Mouse (Mus musculus) adrenal gland, adult (tissue): ENCODE measurements around the gene Gm4070.
A peak's percentile ranks its signal among the peaks of the same experiment; 100 is the strongest.
"Not testable (repeated sequence)": the region's sequence is repeated elsewhere in the genome, so short reads cannot be mapped to it uniquely, and the experiment has no call there.

ENCODE experiments used
- DNase-seq, 2 experiments: peaks; one replicate each; pipeline ENCODE4 v3.0.0; 2022 to 2023; ENCODE audit warnings: low spot score in 1 of 2; ENCODE audit not compliant: inconsistent age in 2 of 2

Gene Gm4070

DNA sequence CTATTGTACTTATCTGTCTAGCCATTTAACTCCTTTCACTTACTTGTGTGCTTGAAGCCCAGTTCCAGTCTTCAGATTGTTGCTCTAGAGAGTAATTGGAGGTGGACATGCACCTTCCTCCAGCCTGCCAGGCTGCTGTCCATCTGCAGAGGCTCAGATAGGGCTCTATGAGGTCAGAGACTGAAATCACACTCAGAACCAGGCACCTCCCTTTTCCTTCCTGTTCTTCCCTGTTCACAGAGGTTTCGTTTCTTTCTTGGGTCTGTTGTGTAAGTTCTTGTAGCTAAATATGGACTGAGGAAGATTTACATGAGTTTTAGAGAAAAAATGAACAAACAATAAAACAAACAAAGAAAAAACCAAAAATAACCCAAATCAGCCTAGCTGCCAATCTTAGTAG lies at the start of gene Gm4070:
Gene Gm4070, minus strand, starts transcription at position 156 of the 400 bp plus-strand sequence.
- DNase-seq: peak; percentile 2 to 16

DNA sequence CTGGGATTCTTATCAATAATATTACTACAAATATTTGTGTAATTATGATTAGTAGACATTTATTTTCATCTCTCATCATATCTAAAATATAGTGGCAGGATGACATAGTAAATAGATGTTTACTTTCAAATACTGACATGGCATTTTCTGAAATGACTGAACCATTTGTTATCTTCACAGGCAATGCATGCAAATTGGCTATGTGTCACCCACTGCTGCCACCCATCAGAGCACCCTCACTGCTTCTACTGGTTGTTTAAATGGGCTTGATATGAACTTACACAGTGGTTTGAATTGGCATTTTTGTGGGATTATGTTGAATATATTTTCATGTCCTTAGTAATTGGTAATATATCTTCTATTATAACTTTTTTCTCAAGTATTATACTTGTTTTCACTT lies 773 bp upstream of the Gm4070 start:
- not testable (repeated sequence) for DNase-seq

DNA sequence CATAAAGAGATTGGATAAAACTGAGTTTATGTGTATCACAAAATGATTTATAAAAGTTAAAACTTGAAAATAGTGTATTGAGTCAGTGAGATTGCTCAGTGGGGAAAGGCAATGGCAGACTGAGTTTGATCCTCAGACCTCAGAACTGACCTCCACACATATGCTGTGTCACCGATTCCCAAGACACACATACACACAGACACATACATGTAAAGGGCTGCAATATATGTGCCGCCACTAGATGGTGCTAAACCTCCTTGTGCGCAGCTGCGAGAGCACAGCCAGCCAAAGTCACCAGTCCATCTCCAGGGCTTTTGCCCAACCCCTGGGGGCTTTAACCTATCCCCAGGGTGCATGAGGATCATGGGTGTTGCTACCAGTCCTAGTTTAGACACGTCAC lies 1.4 kb downstream of the Gm4070 start:
- DNase-seq: not testable (repeated sequence)

DNA sequence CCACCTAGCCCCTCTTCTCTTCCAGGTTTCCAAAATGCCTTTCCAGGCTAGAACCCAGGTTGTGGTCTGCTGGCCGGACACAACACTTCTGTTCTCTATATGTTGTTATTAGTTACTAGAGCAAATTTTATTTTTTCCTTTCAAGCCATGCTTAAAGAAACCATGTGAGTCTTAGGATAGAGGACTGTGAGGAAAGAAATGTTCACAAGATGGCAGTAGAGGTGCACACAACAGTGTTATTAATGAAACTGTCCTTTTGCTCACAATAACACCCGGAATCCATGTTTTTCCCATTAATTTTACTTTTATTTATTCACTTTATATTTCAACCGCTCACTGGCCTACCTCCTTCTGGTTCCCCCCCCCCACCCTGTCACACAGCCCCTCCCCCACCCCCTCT lies 8.5 kb downstream of the Gm4070 start:
- not testable (repeated sequence) for DNase-seq

- DNase-seq: not testable (repeated sequence)
Observed at GRCm38 (mm10) chr7:105932132-105932531, 21.6 kb downstream of the Gm4070 start.

- DNase-seq: not testable (repeated sequence)
Observed at GRCm38 (mm10) chr7:105883588-105884336, 70.0 kb downstream of the Gm4070 start.

DNA sequence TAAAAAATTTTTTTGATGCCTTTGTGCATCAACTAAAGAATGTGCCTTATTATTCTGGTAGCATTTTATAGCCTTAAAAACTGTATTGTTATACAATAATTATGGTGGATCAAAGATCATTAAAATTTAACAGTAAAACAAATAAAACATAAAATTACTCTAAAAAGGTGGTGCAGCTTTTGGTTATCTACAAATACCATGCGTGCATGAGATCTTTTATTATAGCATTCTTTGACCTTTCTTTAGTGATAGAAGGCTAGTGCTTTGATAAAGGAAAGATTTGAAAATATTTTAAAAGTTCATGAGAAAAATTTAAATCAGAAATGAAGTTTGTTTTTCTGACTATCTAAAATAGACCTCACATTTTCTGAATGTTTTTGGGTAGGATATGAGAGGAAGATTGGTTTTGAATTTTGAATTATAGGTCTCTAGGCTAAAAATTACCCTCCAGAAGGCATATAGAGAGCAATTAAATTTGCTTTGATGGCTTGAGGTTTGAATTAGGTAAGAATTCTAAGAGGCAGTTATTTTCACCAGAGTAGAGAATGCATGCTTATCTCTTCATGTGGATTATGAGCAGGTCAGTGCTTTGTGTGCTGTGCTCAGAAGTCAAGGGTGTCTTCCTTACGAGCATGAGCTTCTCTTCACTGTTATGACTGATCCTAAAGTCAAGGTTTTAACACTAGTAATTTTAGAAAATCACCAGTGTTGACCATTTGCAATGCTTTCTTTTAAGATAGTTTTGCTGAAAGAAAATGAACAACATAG lies 73.9 kb downstream of the Gm4070 start:
- not testable (repeated sequence) for DNase-seq

- DNase-seq: not testable (repeated sequence)
Observed at GRCm38 (mm10) chr7:105855718-105856560, 97.8 kb downstream of the Gm4070 start.
